In genomic region chr4:47437365-47438340, GRCm38 (mm10) we compare ENCODE assay signal across 8 mouse cellular contexts. TPM values are rescaled to one million over a fixed set of nuclear protein-coding genes. Genes with fewer than 3 reads are reported as not detected.
DNase-seq lines count a peak whose midpoint lies in the region; ATAC-seq lines count a peak whose summit lies in the region.

No protein-coding gene starts in this region.

- peak; percentile 87 for ATAC-seq in hindbrain, embryonic 16.5 days

- peaks cover 10% of the 10 kb centered on the region for H3K4me1 ChIP-seq in hindbrain, embryonic 16.5 days (ENCODE audit: control insufficient read depth, insufficient read depth, low read depth, low read length)

- H3K4me2 ChIP-seq in hindbrain, embryonic 16.5 days (ENCODE audit: low read length), result peak overlapping the region; percentile 97

- WGBS in hindbrain, embryonic 16.5 days, result 0% methylated on average over 33 of the region's 33 CpGs

- peak overlapping the region; percentile 84 for H3K9ac ChIP-seq in hindbrain, embryonic 16.5 days (ENCODE audit: low read depth, low read length)

- peak overlapping the region; percentile 80 for H3K27ac ChIP-seq in hindbrain, embryonic 16.5 days (ENCODE audit: low read depth, low read length)

- no peaks in the 10 kb centered on the region for H3K9me3 ChIP-seq in hindbrain, embryonic 16.5 days (ENCODE audit: control insufficient read depth, low read length)

- peak; percentile 33 for DNase-seq in WW6 (ENCODE audit: low read depth, low spot score)
- DNase-seq in cerebellum, postnatal 4 days (ENCODE audit: low spot score in 2 of 2), result peak; percentile 87 to 94
- DNase-seq in gastrocnemius, adult 18-20 months (ENCODE audit: low spot score), result peak; percentile 80
- DNase-seq in left cerebral cortex, adult 11 months (ENCODE audit: low spot score), result peak; percentile 83
- peak; percentile 92 for DNase-seq in lung, postnatal 36 days
- DNase-seq in retina, postnatal 1 day, result peak; percentile 95
- peak; percentile 87 for DNase-seq in thymus, postnatal 4 days

- H3K4me3 ChIP-seq in hindbrain, embryonic 16.5 days (ENCODE audit: low read length), result peak overlapping the region; percentile 53

- H3K36me3 ChIP-seq in hindbrain, embryonic 16.5 days (ENCODE audit: control insufficient read depth, insufficient read depth, low read length), result no peaks in the 10 kb centered on the region

- H3K27me3 ChIP-seq in hindbrain, embryonic 16.5 days (replicated peaks; ENCODE audit: control insufficient read depth, insufficient read depth, low read length), result no peaks in the 10 kb centered on the region

RNA-seq across cellular contexts. Expression of gene Alg2, which starts 36.5 kb away (rescaled TPM):
- total RNA-seq in gastrocnemius, adult 18-20 months (2021), result 10 to 100 TPM in 1 of 2 experiments, 1 to 10 TPM in 1; 7.9 to 12.0 TPM
- 347 and 352 TPM in 2 replicates for polyA plus RNA-seq in hindbrain, embryonic 16.5 days (2015; fragmentation: Nextera tagmentation; extraction: Ambion mirVana)

RNA-seq across cellular contexts. Expression of gene Sec61b, which starts 36.8 kb away (rescaled TPM):
- 10 to 100 TPM; 26.0 to 65.4 TPM for total RNA-seq in gastrocnemius, adult 18-20 months (2021)
- polyA plus RNA-seq in hindbrain, embryonic 16.5 days (2015; fragmentation: Nextera tagmentation; extraction: Ambion mirVana), result 233 and 244 TPM in 2 replicates

Comparison
In these comparisons a context has a peak if more than half of its experiments do, and no peak if none do; other contexts are left out.
1. Peak in every context shown above with its lines: DNase-seq, ATAC-seq, H3K4me3 ChIP-seq and H3K27ac ChIP-seq.
2. DNase-seq: peak in every context shown above with its lines; median percentile 95 in retina, postnatal 1 day; 92 in lung, postnatal 36 days; 90 in cerebellum, postnatal 4 days; 87 in thymus, postnatal 4 days; 83 in left cerebral cortex, adult 11 months; 80 in gastrocnemius, adult 18-20 months; 33 in WW6.